Mouse (Mus musculus) kidney, adult 2 months (tissue): Measurements from ENCODE around the gene Il24. TPM values are rescaled to one million over a fixed set of nuclear protein-coding genes. Genes with fewer than 3 reads are reported as not detected.

Experiments
- DNase-seq: peaks from one replicate; pipeline ENCODE4 v3.0.0; 2021
- H3K27ac ChIP-seq: fragments of 200-500 bp; 2 replicates; pipeline ENCODE4 v1.5.1; 2012; ENCODE audit warnings: low read depth, low read length, control low read depth, inconsistent platforms; ENCODE audit not compliant: insufficient read depth
- H3K27me3 ChIP-seq: fragments of 200-500 bp; replicated peaks from 2 replicates; pipeline ENCODE4 v1.6.1; 2012; ENCODE audit warnings: mild to moderate bottlenecking, moderate library complexity, low read length, inconsistent platforms; ENCODE audit not compliant: control insufficient read depth, insufficient read depth
- H3K36me3 ChIP-seq: fragments of 200-500 bp; 2 replicates; pipeline ENCODE4 v1.6.1; 2012; ENCODE audit warnings: mild to moderate bottlenecking, moderate library complexity, low read length, inconsistent platforms; ENCODE audit not compliant: control insufficient read depth, insufficient read depth
- H3K4me1 ChIP-seq: fragments of 200-500 bp; 2 replicates; pipeline ENCODE4 v1.6.1; 2011; ENCODE audit warnings: low read length; ENCODE audit not compliant: control insufficient read depth, insufficient read depth
- H3K4me3 ChIP-seq: fragments of 200-500 bp; 2 replicates; pipeline ENCODE4 v1.5.1; 2011; ENCODE audit warnings: mild to moderate bottlenecking, low read depth, low read length, control low read depth; ENCODE audit not compliant: insufficient read depth
- CTCF ChIP-seq: fragments of 200-500 bp; conservative IDR thresholded peaks from 2 replicates; pipeline ENCODE4 v1.5.1; 2011; ENCODE audit warnings: low read depth, mild to moderate bottlenecking, control low read depth, low read length, moderate library complexity, mixed read lengths; ENCODE audit not compliant: insufficient read depth, insufficient read length
- POLR2A ChIP-seq: fragments of 200-500 bp; IDR thresholded peaks from one replicate; pipeline ENCODE4 v1.6.1; 2011; ENCODE audit warnings: low read depth, low read length, control low read depth
- WGBS: fragments of 180-500 bp; shearing (Covaris S2); methylation state at CpG from one replicate; pipeline ENCODE4 v1.1.7; 2018; 5-methylcytosine and 5-hydroxymethylcytosine counted together
- polyA plus RNA-seq: library from polyadenylated mRNA; depleted of rRNA; stranded (reverse); fragments of >200 nt; gene quantifications from 2 replicates; pipeline ENCODE4 v1.2.3, GENCODE M21; 2012; rRNA removed

The Il24 gene
- 0.06 TPM in 1 of 2 replicates, not detected in the other for polyA plus RNA-seq

- no peak within 1 kb of the TSS for H3K27ac ChIP-seq
- no peaks in the 10 kb centered on the region for H3K4me1 ChIP-seq
- no peak within 1 kb of the TSS for H3K4me3 ChIP-seq
- no peak for DNase-seq
- no peak for TF ChIP-seq POLR2A
- TF ChIP-seq CTCF = no peak
- no peaks in the 10 kb centered on the region for H3K36me3 ChIP-seq
- H3K27me3 ChIP-seq = no peaks in the 10 kb centered on the region
These were observed at the start of gene Il24 for GRCm38 (mm10) chr1:130887354-130887753. TSS of gene Il24 (minus strand) at chr1:130887454.

GRCm38 (mm10) chr1:130936351-130936750 is 49.1 kb upstream of the Il24 start:
- no peak overlapping the region for H3K4me3 ChIP-seq
- H3K27me3 ChIP-seq = no peaks in the 10 kb centered on the region
- TF ChIP-seq CTCF (no peak), POLR2A (no peak)
- no peak for DNase-seq
- WGBS = 54% methylated on average over 6 of the region's 6 CpGs
- no peaks in the 10 kb centered on the region for H3K36me3 ChIP-seq
- no peak overlapping the region for H3K27ac ChIP-seq
- no peaks in the 10 kb centered on the region for H3K4me1 ChIP-seq

GRCm38 (mm10) chr1:130926484-130926883 is 39.2 kb upstream of the Il24 start:
- Histone ChIP-seq H3K4me3 (no peak overlapping the region), H3K27ac (no peak overlapping the region), H3K36me3 (no peaks in the 10 kb centered on the region), H3K27me3 (no peaks in the 10 kb centered on the region; the same call in 1 of the 2 replicates), H3K4me1 (no peaks in the 10 kb centered on the region)
- DNase-seq = no peak
- TF ChIP-seq CTCF (peak; percentile 39), POLR2A (no peak)

- Histone ChIP-seq H3K27ac (no peak overlapping the region), H3K4me3 (no peak overlapping the region), H3K36me3 (no peaks in the 10 kb centered on the region), H3K4me1 (no peaks in the 10 kb centered on the region), H3K27me3 (no peaks in the 10 kb centered on the region)
- 10% methylated on average over 1 of the region's 1 CpGs for WGBS
- DNase-seq = no peak
- TF ChIP-seq POLR2A = no peak
- no peak for TF ChIP-seq CTCF
These were observed 31.2 kb upstream of the Il24 start for GRCm38 (mm10) chr1:130918323-130918980.

- TF ChIP-seq POLR2A = no peak
- H3K27me3 ChIP-seq = no peaks in the 10 kb centered on the region
- no peaks in the 10 kb centered on the region for H3K36me3 ChIP-seq
- H3K4me1 ChIP-seq = no peaks in the 10 kb centered on the region
- WGBS = 84% methylated on average over 12 of the region's 12 CpGs
- H3K27ac ChIP-seq = no peak within 1 kb of the TSS
- no peak within 1 kb of the TSS for H3K4me3 ChIP-seq
- DNase-seq = no peak
These were observed 24.3 kb upstream of the Il24 start, which contains the start of gene Il20 for GRCm38 (mm10) chr1:130911401-130912010. TSS of gene Il20 (minus strand) at chr1:130911451.

- H3K27me3 ChIP-seq = no peaks in the 10 kb centered on the region
- WGBS = 77% methylated on average over 7 of the region's 7 CpGs
- no peak overlapping the region for H3K4me3 ChIP-seq
- no peaks in the 10 kb centered on the region for H3K4me1 ChIP-seq
- no peak for DNase-seq
- TF ChIP-seq POLR2A (no peak), CTCF (no peak)
- H3K27ac ChIP-seq = no peak overlapping the region
- no peaks in the 10 kb centered on the region for H3K36me3 ChIP-seq
These were observed 15.3 kb upstream of the Il24 start for GRCm38 (mm10) chr1:130902505-130902904.

DNA sequence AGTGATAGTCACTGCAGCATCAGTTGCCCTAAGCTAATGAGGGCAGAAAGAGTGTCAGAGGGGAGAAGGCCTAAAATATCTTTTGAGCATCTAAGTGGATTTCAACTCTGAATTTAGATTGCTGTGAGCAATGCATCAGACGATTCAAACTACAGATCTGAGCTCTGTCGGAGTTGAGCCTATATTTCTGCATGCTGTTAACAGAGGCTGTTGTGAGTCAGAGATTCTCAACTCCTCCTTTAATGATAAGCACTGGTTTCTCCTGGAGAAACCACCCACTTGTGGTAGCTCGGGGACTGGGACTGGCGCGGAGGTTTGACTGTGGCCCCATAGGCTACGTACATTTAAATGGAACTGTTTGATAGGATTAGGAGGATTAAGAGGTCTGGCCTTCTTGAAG is 7.2 kb upstream of the Il24 start:
- 89% methylated on average over 6 of the region's 6 CpGs for WGBS
- no peak for DNase-seq
- no peak overlapping the region for H3K27ac ChIP-seq
- H3K36me3 ChIP-seq = no peaks in the 10 kb centered on the region
- H3K4me3 ChIP-seq = no peak overlapping the region
- H3K27me3 ChIP-seq = no peaks in the 10 kb centered on the region
- no peak for TF ChIP-seq POLR2A
- no peak for TF ChIP-seq CTCF
- H3K4me1 ChIP-seq = no peaks in the 10 kb centered on the region
